Mouse (Mus musculus) natural killer cell, adult 2 months (primary cell): ENCODE data around the gene Hus1b.

Experiments
- DNase-seq, 2 experiments: peaks; one replicate each; pipeline ENCODE4 v3.0.0; 2022; ENCODE audit warnings: low spot score in 2 of 2

Gene Hus1b

GRCm38 (mm10) chr13:30947540-30947939, at the start of gene Hus1b:
Hus1b (minus strand) TSS chr13:30947759.
- no peak for DNase-seq

- peak in 1 of 2 experiments; percentile 25 for DNase-seq
Observed at GRCm38 (mm10) chr13:30994249-30994858, 46.8 kb upstream of the Hus1b start.

GRCm38 (mm10) chr13:30993819-30994218, 46.3 kb upstream of the Hus1b start:
- DNase-seq: peak; percentile 44 to 47

- no peak for DNase-seq
Observed at GRCm38 (mm10) chr13:30990233-30990632, 42.7 kb upstream of the Hus1b start.

- DNase-seq: no peak
Observed at GRCm38 (mm10) chr13:30989710-30990109, 42.2 kb upstream of the Hus1b start.

GRCm38 (mm10) chr13:30987686-30988085, 40.1 kb upstream of the Hus1b start:
- no peak for DNase-seq

- no peak for DNase-seq
Observed at GRCm38 (mm10) chr13:30986934-30987455, 39.4 kb upstream of the Hus1b start.

GRCm38 (mm10) chr13:30985598-30986466, 38.3 kb upstream of the Hus1b start:
- DNase-seq: no peak

- no peak for DNase-seq
Observed at GRCm38 (mm10) chr13:30985275-30985597, 37.7 kb upstream of the Hus1b start.

GRCm38 (mm10) chr13:30981666-30982065, 34.1 kb upstream of the Hus1b start:
- DNase-seq: peak; percentile 47 to 57

- DNase-seq: no peak
Observed at GRCm38 (mm10) chr13:30978224-30978623, 30.7 kb upstream of the Hus1b start.

GRCm38 (mm10) chr13:30976536-30977084, 29.1 kb upstream of the Hus1b start:
- DNase-seq: no peak

GRCm38 (mm10) chr13:30974247-30974630, 26.7 kb upstream of the Hus1b start:
- no peak for DNase-seq

GRCm38 (mm10) chr13:30973501-30974246, 26.1 kb upstream of the Hus1b start, which contains the start of the genes Exoc2 and Gm5447:
Exoc2 (minus strand) TSS chr13:30974093.
Gm5447 (plus strand) TSS chr13:30974204.
- peak; percentile 63 to 73 for DNase-seq

- DNase-seq: peak; percentile 62 to 68
Observed at GRCm38 (mm10) chr13:30972102-30972501, 24.5 kb upstream of the Hus1b start.

- no peak for DNase-seq
Observed at GRCm38 (mm10) chr13:30971047-30971446, 23.5 kb upstream of the Hus1b start.

GRCm38 (mm10) chr13:30968311-30968710, 20.8 kb upstream of the Hus1b start:
- no peak for DNase-seq

- DNase-seq: no peak
Observed at GRCm38 (mm10) chr13:30966507-30966911, 18.9 kb upstream of the Hus1b start.

GRCm38 (mm10) chr13:30961932-30962331, 14.4 kb upstream of the Hus1b start:
- DNase-seq: no peak

- no peak for DNase-seq
Observed at GRCm38 (mm10) chr13:30960714-30961113, 13.2 kb upstream of the Hus1b start.

GRCm38 (mm10) chr13:30953580-30953979, 6.0 kb upstream of the Hus1b start:
- DNase-seq: no peak

- DNase-seq: no peak
Observed at GRCm38 (mm10) chr13:30952044-30952443, 4.5 kb upstream of the Hus1b start.
